Mouse (Mus musculus): ENCODE measurements around the gene Spocd1. TPM values are rescaled to one million over a fixed set of nuclear protein-coding genes. Genes with fewer than 3 reads are reported as not detected.

Gene Spocd1
- polyA plus RNA-seq, 1 experiment from 2014 or later = 0.16 TPM

GRCm38 (mm10) chr4:129981657-129982056 lies 52.6 kb downstream of the Spocd1 start:
- Histone ChIP-seq H3K4me1 (replicated peaks) (peaks cover 49% of the 10 kb centered on the region), H3K27ac (replicated peaks) (no peak overlapping the region), H3K9me3 (no peaks in the 10 kb centered on the region), H3K36me3 (no peaks in the 10 kb centered on the region), H3K4me3 (no peak overlapping the region), H3K4me2 (no peak overlapping the region), H3K27me3 (no peaks in the 10 kb centered on the region), H3K9ac (no peak overlapping the region)
- ATAC-seq (ENCODE audit: low FRiP score, low read depth) = no peak
- 19% methylated on average over 11 of the region's 11 CpGs for WGBS

- Histone ChIP-seq H3K4me1 (replicated peaks) (peaks cover 63% of the 10 kb centered on the region), H3K4me2 (peak overlapping the region; percentile 90; the same call in 1 of the 2 replicates), H3K9ac (no peak overlapping the region), H3K36me3 (no peaks in the 10 kb centered on the region), H3K4me3 (no peak overlapping the region), H3K9me3 (no peaks in the 10 kb centered on the region), H3K27ac (replicated peaks) (peak overlapping the region; percentile 40; the same call in 1 of the 2 replicates), H3K27me3 (no peaks in the 10 kb centered on the region)
- ATAC-seq (ENCODE audit: low FRiP score, low read depth) = no peak
- WGBS = 21% methylated on average over 5 of the region's 5 CpGs
These were observed 54.0 kb downstream of the Spocd1 start for GRCm38 (mm10) chr4:129983046-129983445.

GRCm38 (mm10) chr4:129983764-129984420 lies 54.8 kb downstream of the Spocd1 start:
- Histone ChIP-seq H3K9ac (peak overlapping the region; percentile 88), H3K27ac (replicated peaks) (peak overlapping the region; percentile 84), H3K4me3 (peak overlapping the region; percentile 84), H3K4me2 (peak overlapping the region; percentile 90), H3K36me3 (no peaks in the 10 kb centered on the region), H3K27me3 (no peaks in the 10 kb centered on the region), H3K4me1 (replicated peaks) (peaks cover 66% of the 10 kb centered on the region), H3K9me3 (no peaks in the 10 kb centered on the region)
- peak; percentile 27; the same call in 1 of the 2 replicates for ATAC-seq (ENCODE audit: low FRiP score, low read depth)
- WGBS = 3% methylated on average over 15 of the region's 15 CpGs

GRCm38 (mm10) chr4:129984421-129985061 lies 55.5 kb downstream of the Spocd1 start, which contains the start of gene Adgrb2:
Gene Adgrb2 (plus strand): TSS chr4:129984870.
- H3K36me3 ChIP-seq = no peaks in the 10 kb centered on the region
- H3K4me2 ChIP-seq = peak within 1 kb of the TSS; percentile 90
- no peaks in the 10 kb centered on the region for H3K27me3 ChIP-seq
- H3K9me3 ChIP-seq = no peaks in the 10 kb centered on the region
- H3K27ac ChIP-seq (replicated peaks) = peak within 1 kb of the TSS; percentile 84
- H3K4me3 ChIP-seq = peak within 1 kb of the TSS; percentile 84
- peak within 1 kb of the TSS; percentile 88 for H3K9ac ChIP-seq
- H3K4me1 ChIP-seq (replicated peaks) = peaks cover 72% of the 10 kb centered on the region
- peak; percentile 46 for ATAC-seq (ENCODE audit: low FRiP score, low read depth)
- WGBS = under 1% methylated on average over 41 of the region's 77 CpGs

- no peaks in the 10 kb centered on the region for H3K27me3 ChIP-seq
- peak overlapping the region; percentile 84 for H3K4me3 ChIP-seq
- peak; percentile 13; the same call in 1 of the 2 replicates for ATAC-seq (ENCODE audit: low FRiP score, low read depth)
- no peaks in the 10 kb centered on the region for H3K9me3 ChIP-seq
- peak overlapping the region; percentile 84 for H3K27ac ChIP-seq (replicated peaks)
- peak overlapping the region; percentile 88 for H3K9ac ChIP-seq
- under 1% methylated on average over 30 of the region's 48 CpGs for WGBS
- no peaks in the 10 kb centered on the region for H3K36me3 ChIP-seq
- H3K4me2 ChIP-seq = peak overlapping the region; percentile 90
- H3K4me1 ChIP-seq (replicated peaks) = peaks cover 78% of the 10 kb centered on the region
These were observed 56.2 kb downstream of the Spocd1 start for GRCm38 (mm10) chr4:129985161-129985670.

- peak overlapping the region; percentile 88 for H3K9ac ChIP-seq
- H3K4me3 ChIP-seq = peak overlapping the region; percentile 84
- H3K27me3 ChIP-seq = no peaks in the 10 kb centered on the region
- under 1% methylated on average over 57 of the region's 58 CpGs for WGBS
- peak; percentile 10; the same call in 1 of the 2 replicates for ATAC-seq (ENCODE audit: low FRiP score, low read depth)
- H3K9me3 ChIP-seq = no peaks in the 10 kb centered on the region
- H3K36me3 ChIP-seq = no peaks in the 10 kb centered on the region
- H3K27ac ChIP-seq (replicated peaks) = peak overlapping the region; percentile 84
- H3K4me1 ChIP-seq (replicated peaks) = peaks cover 85% of the 10 kb centered on the region
- peak overlapping the region; percentile 90 for H3K4me2 ChIP-seq
These were observed 56.8 kb downstream of the Spocd1 start for GRCm38 (mm10) chr4:129985671-129986441.

- 0 out of 2 replicates have a peak, but pooled peaks have one; percentile 10 for ATAC-seq (ENCODE audit: low FRiP score, low read depth)
- Histone ChIP-seq H3K27ac (replicated peaks) (peak overlapping the region; percentile 49; the same call in 1 of the 2 replicates), H3K4me2 (peak overlapping the region; percentile 90), H3K4me1 (replicated peaks) (peaks cover 70% of the 10 kb centered on the region), H3K27me3 (no peaks in the 10 kb centered on the region), H3K36me3 (peaks cover 10% of the 10 kb centered on the region), H3K9me3 (no peaks in the 10 kb centered on the region), H3K9ac (peak overlapping the region; percentile 63), H3K4me3 (peak overlapping the region; percentile 46)
- WGBS = 1% methylated on average over 49 of the region's 53 CpGs
These were observed 58.9 kb downstream of the Spocd1 start for GRCm38 (mm10) chr4:129987825-129988504.

GRCm38 (mm10) chr4:129989925-129990324 lies 60.9 kb downstream of the Spocd1 start:
- Histone ChIP-seq H3K4me2 (0 out of 2 replicates have a peak overlapping the region, but pooled peaks have one; percentile 16), H3K27me3 (no peaks in the 10 kb centered on the region), H3K36me3 (peaks cover 11% of the 10 kb centered on the region), H3K4me3 (no peak overlapping the region), H3K4me1 (replicated peaks) (peaks cover 74% of the 10 kb centered on the region), H3K9me3 (no peaks in the 10 kb centered on the region), H3K9ac (0 out of 2 replicates have a peak overlapping the region, but pooled peaks have one; percentile 2), H3K27ac (replicated peaks) (no peak overlapping the region)
- no peak for ATAC-seq (ENCODE audit: low FRiP score, low read depth)
- WGBS = 38% methylated on average over 4 of the region's 4 CpGs

- H3K4me2 ChIP-seq = no peak overlapping the region
- no peaks in the 10 kb centered on the region for H3K27me3 ChIP-seq
- ATAC-seq (ENCODE audit: low FRiP score, low read depth) = no peak
- WGBS = 80% methylated on average over 16 of the region's 16 CpGs
- no peak overlapping the region for H3K9ac ChIP-seq
- peaks cover 11% of the 10 kb centered on the region for H3K36me3 ChIP-seq
- H3K9me3 ChIP-seq = no peaks in the 10 kb centered on the region
- peaks cover 53% of the 10 kb centered on the region for H3K4me1 ChIP-seq (replicated peaks)
- H3K27ac ChIP-seq (replicated peaks) = no peak overlapping the region
- H3K4me3 ChIP-seq = no peak overlapping the region
These were observed 63.7 kb downstream of the Spocd1 start for GRCm38 (mm10) chr4:129992720-129993119.

- no peak for ATAC-seq (ENCODE audit: low FRiP score, low read depth)
- H3K4me3 ChIP-seq = no peak overlapping the region
- H3K9ac ChIP-seq = no peak overlapping the region
- no peak overlapping the region for H3K4me2 ChIP-seq
- H3K36me3 ChIP-seq = peaks cover 11% of the 10 kb centered on the region
- H3K27me3 ChIP-seq = no peaks in the 10 kb centered on the region
- 67% methylated on average over 5 of the region's 5 CpGs for WGBS
- H3K27ac ChIP-seq (replicated peaks) = no peak overlapping the region; the same call in 1 of the 2 replicates
- H3K4me1 ChIP-seq (replicated peaks) = peaks cover 48% of the 10 kb centered on the region
- no peaks in the 10 kb centered on the region for H3K9me3 ChIP-seq
These were observed 64.2 kb downstream of the Spocd1 start for GRCm38 (mm10) chr4:129993213-129993612.

Measured in hindbrain, embryonic 15.5 days (tissue).